Comparison of ENCODE assay signal across 35 mouse cellular contexts in the genomic region with DNA sequence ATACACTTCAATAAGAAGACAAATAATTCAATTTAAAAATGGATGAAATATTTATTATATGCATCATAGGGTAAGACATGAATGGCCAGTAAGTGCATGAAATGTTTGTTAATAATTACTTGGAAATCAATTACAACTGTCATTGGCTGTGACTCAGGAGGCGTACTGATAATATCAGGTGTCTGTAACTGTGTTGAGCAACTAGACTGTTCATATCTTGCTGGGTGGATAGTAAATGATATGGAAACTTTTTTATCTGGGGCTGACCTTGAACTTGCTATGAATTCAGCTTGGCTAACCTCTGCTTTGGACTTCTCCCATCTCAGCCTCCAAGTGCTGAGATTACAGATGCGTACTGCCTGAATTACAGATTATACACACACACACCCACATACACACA. TPM values are rescaled to one million over a fixed set of nuclear protein-coding genes. Genes with fewer than 3 reads are reported as not detected.
"Had no signal": no experiment of that assay in that cellular context is flagged by ENCODE, and none has a peak within 500 bp of the region (broad histone marks: within the 10 kb centered on the region; RNA-seq: fewer than 3 reads in every experiment).

No protein-coding gene starts in this region.

- H3K9me3 ChIP-seq: heart, embryonic 13.5 days; heart, embryonic 15.5 days; hindbrain, embryonic 13.5 days; hindbrain, embryonic 15.5 days; limb, embryonic 13.5 days; limb, embryonic 15.5 days; liver, embryonic 12.5 days had no signal

- DNase-seq: gastrocnemius, postnatal 14 days; gastrocnemius, postnatal 36 days; kidney, adult 18-20 months; kidney, postnatal 10 days; kidney, postnatal 4 days; left cerebral cortex, postnatal 4 days had no signal

- H3K4me2 ChIP-seq: heart, embryonic 11.5 days; heart, embryonic 13.5 days; heart, embryonic 15.5 days; hindbrain, embryonic 13.5 days; hindbrain, embryonic 15.5 days; limb, embryonic 13.5 days; limb, embryonic 15.5 days; liver, embryonic 12.5 days had no signal

- H3K9ac ChIP-seq: heart, embryonic 13.5 days; heart, embryonic 15.5 days; hindbrain, embryonic 13.5 days; hindbrain, embryonic 15.5 days; limb, embryonic 13.5 days; limb, embryonic 15.5 days; liver, embryonic 12.5 days; liver, embryonic 14.5 days had no signal

- H3K27me3 ChIP-seq: heart, embryonic 15.5 days; hindbrain, embryonic 13.5 days; hindbrain, embryonic 15.5 days; limb, embryonic 13.5 days; limb, embryonic 15.5 days; liver, embryonic 12.5 days had no signal

- H3K36me3 ChIP-seq: heart, embryonic 13.5 days; heart, embryonic 15.5 days; hindbrain, embryonic 13.5 days; hindbrain, embryonic 15.5 days; limb, embryonic 13.5 days; limb, embryonic 15.5 days; liver, embryonic 12.5 days had no signal

- H3K4me1 ChIP-seq: hindbrain, embryonic 13.5 days; hindbrain, embryonic 15.5 days; liver, embryonic 12.5 days had no signal

- ATAC-seq: hindbrain, postnatal 0 days; liver, embryonic 12.5 days had no signal

- H3K27ac ChIP-seq: heart, embryonic 13.5 days; heart, embryonic 15.5 days; hindbrain, embryonic 13.5 days; hindbrain, embryonic 15.5 days; hindbrain, postnatal 0 days; layer of hippocampus, adult 2 months; limb, embryonic 13.5 days; limb, embryonic 15.5 days; liver, embryonic 12.5 days; liver, embryonic 14.5 days had no signal

- H3K4me3 ChIP-seq: heart, adult 2 months; heart, embryonic 13.5 days; heart, embryonic 15.5 days; hindbrain, embryonic 13.5 days; hindbrain, embryonic 15.5 days; layer of hippocampus, adult 2 months; limb, embryonic 13.5 days; limb, embryonic 15.5 days; liver, embryonic 12.5 days had no signal

RNA-seq across cellular contexts. Expression of a gene that starts 13.2 kb away (rescaled TPM):
- total RNA-seq: gastrocnemius, adult 8-10 months; gastrocnemius, postnatal 14 days; layer of hippocampus, adult 2 months; layer of hippocampus, postnatal 10 days; layer of hippocampus, postnatal 25 days; left cerebral cortex, postnatal 10 days had no signal

RNA-seq across cellular contexts. Expression of a gene that starts 27.7 kb away (rescaled TPM):
- polyA plus RNA-seq: limb, embryonic 11.5 days had no signal

RNA-seq across cellular contexts. Expression of a gene that starts 40.9 kb away (rescaled TPM):
- total RNA-seq: gastrocnemius, adult 18-20 months; gastrocnemius, adult 8-10 months; gastrocnemius, postnatal 14 days; gastrocnemius, postnatal 36 days; heart, adult 2 months; heart, postnatal 14 days; heart, postnatal 36 days; hematopoietic stem cell, adult 5-6 weeks; left cerebral cortex, postnatal 25 days had no signal
- polyA plus RNA-seq: heart, adult 2 months; heart, embryonic 11.5 days; heart, embryonic 15.5 days; heart, postnatal 0 days; intestine, embryonic 14.5 days; kidney, embryonic 14.5 days; limb, embryonic 11.5 days; liver, embryonic 12.5 days; liver, embryonic 14.5 days; liver, embryonic 16.5 days had no signal

RNA-seq across cellular contexts. Expression of a gene that starts 49.9 kb away (rescaled TPM):
- total RNA-seq: gastrocnemius, adult 18-20 months; gastrocnemius, adult 8-10 months; gastrocnemius, postnatal 14 days; gastrocnemius, postnatal 36 days; heart, adult 2 months; heart, postnatal 14 days; heart, postnatal 36 days; hematopoietic stem cell, adult 5-6 weeks; hindbrain, postnatal 0 days; layer of hippocampus, adult 2 months; layer of hippocampus, postnatal 10 days; layer of hippocampus, postnatal 25 days; left cerebral cortex, adult 8-10 months; left cerebral cortex, postnatal 10 days; left cerebral cortex, postnatal 25 days; left cerebral cortex, postnatal 4 days had no signal
- polyA plus RNA-seq: heart, adult 2 months; heart, embryonic 11.5 days; heart, embryonic 13.5 days; heart, embryonic 15.5 days; heart, postnatal 0 days; hindbrain, embryonic 11.5 days; hindbrain, embryonic 13.5 days; hindbrain, embryonic 15.5 days; intestine, embryonic 14.5 days; kidney, embryonic 14.5 days; kidney, embryonic 16.5 days; limb, embryonic 11.5 days; limb, embryonic 13.5 days; limb, embryonic 15.5 days; liver, embryonic 12.5 days; liver, embryonic 14.5 days; liver, embryonic 16.5 days had no signal
